Mouse (Mus musculus): ENCODE measurements around the gene Tceal1. TPM values are rescaled to one million over a fixed set of nuclear protein-coding genes. Genes with fewer than 3 reads are reported as not detected.
"Not testable (repeated sequence)": the region's sequence is repeated elsewhere in the genome, so short reads cannot be mapped to it uniquely, and the experiment has no call there.

Tceal1 gene
- 10.4 and 11.1 TPM in 2 replicates for polyA plus RNA-seq (2014; fragmentation: Nextera tagmentation; extraction: Ambion mirVana)

- ATAC-seq (ENCODE audit: insufficient number of reproducible peaks, insufficient read depth, low FRiP score, low read depth), result peak; percentile 89; the same call in 1 of the 2 replicates
- peak within 1 kb of the TSS; percentile 43 for H3K4me3 ChIP-seq (ENCODE audit: low read depth, low read length)
- H3K9ac ChIP-seq (replicated peaks; ENCODE audit: low read depth, low read length), result peak within 1 kb of the TSS; percentile 48; the same call in 1 of the 2 replicates
- WGBS, result 33% methylated on average over 15 of the region's 15 CpGs
- H3K36me3 ChIP-seq (ENCODE audit: control insufficient read depth, insufficient read depth, low read length), result no peaks in the 10 kb centered on the region
- no peaks in the 10 kb centered on the region for H3K4me1 ChIP-seq (ENCODE audit: control insufficient read depth, insufficient read depth, low read length)
- peak within 1 kb of the TSS; percentile 81 for H3K27ac ChIP-seq (ENCODE audit: low read length)
- H3K9me3 ChIP-seq (ENCODE audit: control insufficient read depth, low read depth, low read length), result no peaks in the 10 kb centered on the region
- no peaks in the 10 kb centered on the region for H3K27me3 ChIP-seq (ENCODE audit: control insufficient read depth, insufficient read depth, low read length)
- H3K4me2 ChIP-seq (replicated peaks; ENCODE audit: low read depth, low read length), result peak within 1 kb of the TSS; percentile 47
Observed at GRCm38 (mm10) chrX:136707446-136708167, at the start of gene Tceal1. Gene Tceal1 (plus strand): TSS chrX:136707982.

- Histone ChIP-seq H3K27ac (ENCODE audit: low read length) (no peak overlapping the region), H3K9me3 (ENCODE audit: control insufficient read depth, low read depth, low read length) (no peaks in the 10 kb centered on the region), H3K4me3 (ENCODE audit: low read depth, low read length) (peak overlapping the region; percentile 26; the same call in 1 of the 2 replicates), H3K27me3 (ENCODE audit: control insufficient read depth, insufficient read depth, low read length) (no peaks in the 10 kb centered on the region), H3K4me2 (replicated peaks; ENCODE audit: low read depth, low read length) (peak overlapping the region; percentile 46), H3K36me3 (ENCODE audit: control insufficient read depth, insufficient read depth, low read length) (no peaks in the 10 kb centered on the region), H3K9ac (replicated peaks; ENCODE audit: low read depth, low read length) (peak overlapping the region; percentile 36; the same call in 1 of the 2 replicates), H3K4me1 (ENCODE audit: control insufficient read depth, insufficient read depth, low read length) (no peaks in the 10 kb centered on the region)
- 31% methylated on average over 15 of the region's 20 CpGs for WGBS
- peak; percentile 42; the same call in 1 of the 2 replicates for ATAC-seq (ENCODE audit: insufficient number of reproducible peaks, insufficient read depth, low FRiP score, low read depth)
Observed at GRCm38 (mm10) chrX:136666281-136666706, 41.5 kb upstream of the Tceal1 start.

- H3K27me3 ChIP-seq (ENCODE audit: control insufficient read depth, insufficient read depth, low read length); H3K4me1 ChIP-seq (ENCODE audit: control insufficient read depth, insufficient read depth, low read length); H3K36me3 ChIP-seq (ENCODE audit: control insufficient read depth, insufficient read depth, low read length); H3K9ac ChIP-seq (replicated peaks; ENCODE audit: low read depth, low read length); H3K9me3 ChIP-seq (ENCODE audit: control insufficient read depth, low read depth, low read length); H3K27ac ChIP-seq (ENCODE audit: low read length): not testable (repeated sequence)
- ATAC-seq (ENCODE audit: insufficient number of reproducible peaks, insufficient read depth, low FRiP score, low read depth), result peak; percentile 23; the same call in 1 of the 2 replicates
- H3K4me3 ChIP-seq (ENCODE audit: low read depth, low read length), result peak overlapping the region; percentile 26; the same call in 1 of the 2 replicates
- peak overlapping the region; percentile 46 for H3K4me2 ChIP-seq (replicated peaks; ENCODE audit: low read depth, low read length)
- WGBS, result 22% methylated on average over 24 of the region's 24 CpGs
Observed at GRCm38 (mm10) chrX:136666762-136667464, 40.9 kb upstream of the Tceal1 start.

GRCm38 (mm10) chrX:136668794-136669193 is 39.0 kb upstream of the Tceal1 start:
- Histone ChIP-seq H3K4me2 (replicated peaks; ENCODE audit: low read depth, low read length) (no peak overlapping the region), H3K27me3 (ENCODE audit: control insufficient read depth, insufficient read depth, low read length) (no peaks in the 10 kb centered on the region), H3K36me3 (ENCODE audit: control insufficient read depth, insufficient read depth, low read length) (no peaks in the 10 kb centered on the region), H3K4me3 (ENCODE audit: low read depth, low read length) (no peak overlapping the region), H3K9ac (replicated peaks; ENCODE audit: low read depth, low read length) (no peak overlapping the region), H3K9me3 (ENCODE audit: control insufficient read depth, low read depth, low read length) (no peaks in the 10 kb centered on the region), H3K27ac (ENCODE audit: low read length) (no peak overlapping the region), H3K4me1 (ENCODE audit: control insufficient read depth, insufficient read depth, low read length) (no peaks in the 10 kb centered on the region)
- ATAC-seq (ENCODE audit: insufficient number of reproducible peaks, insufficient read depth, low FRiP score, low read depth), result no peak
- 63% methylated on average over 2 of the region's 2 CpGs for WGBS

GRCm38 (mm10) chrX:136680989-136681388 is 26.8 kb upstream of the Tceal1 start:
- 54% methylated on average over 3 of the region's 3 CpGs for WGBS
- Histone ChIP-seq H3K36me3 (ENCODE audit: control insufficient read depth, insufficient read depth, low read length) (no peaks in the 10 kb centered on the region), H3K9ac (replicated peaks; ENCODE audit: low read depth, low read length) (no peak overlapping the region), H3K4me2 (replicated peaks; ENCODE audit: low read depth, low read length) (no peak overlapping the region), H3K27ac (ENCODE audit: low read length) (no peak overlapping the region), H3K27me3 (ENCODE audit: control insufficient read depth, insufficient read depth, low read length) (no peaks in the 10 kb centered on the region), H3K4me3 (ENCODE audit: low read depth, low read length) (no peak overlapping the region), H3K4me1 (ENCODE audit: control insufficient read depth, insufficient read depth, low read length) (no peaks in the 10 kb centered on the region), H3K9me3 (ENCODE audit: control insufficient read depth, low read depth, low read length) (no peaks in the 10 kb centered on the region)
- no peak for ATAC-seq (ENCODE audit: insufficient number of reproducible peaks, insufficient read depth, low FRiP score, low read depth)

GRCm38 (mm10) chrX:136691606-136692293 is 16.0 kb upstream of the Tceal1 start:
- WGBS, result 56% methylated on average over 3 of the region's 3 CpGs
- H3K27me3 ChIP-seq (ENCODE audit: control insufficient read depth, insufficient read depth, low read length); H3K9ac ChIP-seq (replicated peaks; ENCODE audit: low read depth, low read length); ATAC-seq (ENCODE audit: insufficient number of reproducible peaks, insufficient read depth, low FRiP score, low read depth); H3K4me3 ChIP-seq (ENCODE audit: low read depth, low read length); H3K9me3 ChIP-seq (ENCODE audit: control insufficient read depth, low read depth, low read length); H3K4me1 ChIP-seq (ENCODE audit: control insufficient read depth, insufficient read depth, low read length); H3K36me3 ChIP-seq (ENCODE audit: control insufficient read depth, insufficient read depth, low read length); H3K4me2 ChIP-seq (replicated peaks; ENCODE audit: low read depth, low read length); H3K27ac ChIP-seq (ENCODE audit: low read length): not testable (repeated sequence)

GRCm38 (mm10) chrX:136692294-136692675 is 15.5 kb upstream of the Tceal1 start:
- ATAC-seq (ENCODE audit: insufficient number of reproducible peaks, insufficient read depth, low FRiP score, low read depth), result no peak
- Histone ChIP-seq H3K9me3 (ENCODE audit: control insufficient read depth, low read depth, low read length) (no peaks in the 10 kb centered on the region), H3K4me3 (ENCODE audit: low read depth, low read length) (no peak overlapping the region), H3K9ac (replicated peaks; ENCODE audit: low read depth, low read length) (no peak overlapping the region), H3K4me1 (ENCODE audit: control insufficient read depth, insufficient read depth, low read length) (no peaks in the 10 kb centered on the region), H3K36me3 (ENCODE audit: control insufficient read depth, insufficient read depth, low read length) (no peaks in the 10 kb centered on the region), H3K27ac (ENCODE audit: low read length) (no peak overlapping the region), H3K27me3 (ENCODE audit: control insufficient read depth, insufficient read depth, low read length) (no peaks in the 10 kb centered on the region), H3K4me2 (replicated peaks; ENCODE audit: low read depth, low read length) (no peak overlapping the region)
- 83% methylated on average over 4 of the region's 4 CpGs for WGBS

- no peaks in the 10 kb centered on the region for H3K27me3 ChIP-seq (ENCODE audit: control insufficient read depth, insufficient read depth, low read length)
- H3K9ac ChIP-seq (replicated peaks; ENCODE audit: low read depth, low read length), result no peak overlapping the region
- no peak overlapping the region for H3K4me2 ChIP-seq (replicated peaks; ENCODE audit: low read depth, low read length)
- no peaks in the 10 kb centered on the region for H3K9me3 ChIP-seq (ENCODE audit: control insufficient read depth, low read depth, low read length)
- no peak overlapping the region for H3K4me3 ChIP-seq (ENCODE audit: low read depth, low read length)
- ATAC-seq (ENCODE audit: insufficient number of reproducible peaks, insufficient read depth, low FRiP score, low read depth), result no peak
- no peak overlapping the region for H3K27ac ChIP-seq (ENCODE audit: low read length)
- no peaks in the 10 kb centered on the region for H3K4me1 ChIP-seq (ENCODE audit: control insufficient read depth, insufficient read depth, low read length)
- H3K36me3 ChIP-seq (ENCODE audit: control insufficient read depth, insufficient read depth, low read length), result no peaks in the 10 kb centered on the region
- WGBS, result 86% methylated on average over 5 of the region's 5 CpGs
Observed at GRCm38 (mm10) chrX:136693196-136693595, 14.6 kb upstream of the Tceal1 start.

Measured in stomach, embryonic 14.5 days (tissue).